Mouse (Mus musculus) stomach, postnatal 0 days (tissue): Measurements from ENCODE around the gene Casp3.

Experiments
- CTCF ChIP-seq: IDR thresholded peaks from 2 replicates; pipeline ENCODE4 v1.5.1; 2016; ENCODE audit warnings: antibody characterized with exemption, low read depth, mild to moderate bottlenecking, moderate library complexity
- EP300 ChIP-seq: optimal IDR thresholded peaks from 2 replicates; pipeline ENCODE3; 2016; ENCODE audit warnings: antibody characterized with exemption

- TF ChIP-seq CTCF, result no peak
- no peak for TF ChIP-seq EP300
Measured at GRCm38 (mm10) chr8:46630422-46630821, 13.3 kb downstream of the Casp3 start.
